Mouse (Mus musculus) olfactory bulb, adult 2 months (tissue): ENCODE data around the gene Foxj2.

Source experiments
- CTCF ChIP-seq: fragments of 200-500 bp; IDR thresholded peaks from 2 replicates; pipeline ENCODE4 v1.5.1; 2012; ENCODE audit warnings: low read depth, mild to moderate bottlenecking, low read length, moderate library complexity; ENCODE audit not compliant: insufficient read depth
- POLR2A ChIP-seq: fragments of 200-500 bp; IDR thresholded peaks from 2 replicates; pipeline ENCODE4 v1.6.1; 2012; ENCODE audit warnings: mild to moderate bottlenecking, low read depth, low read length, moderate library complexity; ENCODE audit not compliant: insufficient read depth

DNA sequence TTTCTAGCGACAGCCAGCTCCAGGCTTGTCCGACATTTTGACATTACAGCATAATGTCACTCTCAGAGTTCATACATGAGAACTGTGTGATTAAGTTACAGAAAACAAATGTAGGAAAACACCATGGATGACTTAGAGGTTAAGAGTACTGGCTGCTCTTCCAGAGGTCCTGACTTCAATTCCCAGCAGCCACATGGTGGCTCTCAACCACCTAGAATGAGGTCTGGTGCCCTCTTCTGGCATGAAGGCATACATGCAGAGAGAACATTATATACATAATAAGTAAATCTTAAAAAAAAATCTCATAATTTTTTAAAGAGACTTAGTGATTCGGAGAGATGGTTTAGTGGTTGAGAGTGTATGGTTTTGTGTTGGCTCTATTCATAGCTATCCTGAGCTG is 17.3 kb downstream of the Foxj2 start:
- no peak for TF ChIP-seq CTCF
- no peak for TF ChIP-seq POLR2A
